Mouse (Mus musculus) intestine, embryonic 16.5 days (tissue): ENCODE data around the gene Rgs3. TPM values are rescaled to one million over a fixed set of nuclear protein-coding genes. Genes with fewer than 3 reads are reported as not detected.
A peak's percentile ranks its signal among the peaks of the same experiment; 100 is the strongest.

Experiments
- ATAC-seq: fragments of 200-750 bp; cut with Nextera tagmentation; 2 replicates; pipeline ENCODE4 v1.8.0; 2017; ENCODE audit warnings: moderate TSS enrichment, moderate library complexity
- H3K27ac ChIP-seq: fragments of 300-500 bp; sonication (generic); 2 replicates; pipeline ENCODE4 v1.5.1; 2014; ENCODE audit warnings: mild to moderate bottlenecking, low read length
- H3K27me3 ChIP-seq: fragments of 300-500 bp; sonication (generic); replicated peaks from 2 replicates; pipeline ENCODE4 v1.6.1; 2014; ENCODE audit warnings: low read length, control low read depth, mixed read lengths; ENCODE audit not compliant: control insufficient read depth, insufficient read depth
- H3K36me3 ChIP-seq: fragments of 300-500 bp; sonication (generic); 2 replicates; pipeline ENCODE4 v1.6.1; 2014; ENCODE audit warnings: low read length, control low read depth; ENCODE audit not compliant: control insufficient read depth, insufficient read depth
- H3K4me1 ChIP-seq: fragments of 300-500 bp; sonication (generic); 2 replicates; pipeline ENCODE4 v1.6.1; 2014; ENCODE audit warnings: low read length, control low read depth, mixed read lengths; ENCODE audit not compliant: control insufficient read depth, insufficient read depth
- H3K4me2 ChIP-seq: fragments of 300-500 bp; sonication (generic); 2 replicates; pipeline ENCODE4 v1.6.1; 2014; ENCODE audit warnings: low read depth, low read length, control low read depth
- H3K4me3 ChIP-seq: fragments of 300-500 bp; sonication (generic); 2 replicates; pipeline ENCODE4 v1.5.1; 2014; ENCODE audit warnings: mild to moderate bottlenecking, low read length
- H3K9ac ChIP-seq: fragments of 300-500 bp; sonication (generic); 2 replicates; pipeline ENCODE4 v1.6.1; 2014; ENCODE audit warnings: low read depth, low read length
- H3K9me3 ChIP-seq: fragments of 300-500 bp; sonication (generic); 2 replicates; pipeline ENCODE4 v1.6.1; 2016; ENCODE audit warnings: low read length, control low read depth; ENCODE audit not compliant: control insufficient read depth
- WGBS: fragments of 180-500 bp; shearing (Covaris S2); extraction: QIAGEN DNeasy Blood & Tissue Kit; methylation state at CpG from one replicate; pipeline ENCODE4 v1.1.7; 2014; 5-methylcytosine and 5-hydroxymethylcytosine counted together
- polyA plus RNA-seq: library from polyadenylated mRNA; unstranded; fragments of >200 nt; fragmentation: Nextera tagmentation; extraction: Ambion mirVana; gene quantifications from 2 replicates; pipeline ENCODE4 v1.2.1, GENCODE M21; 2015

Rgs3 gene
- polyA plus RNA-seq, 1 experiment from 2014 or later, result 47.6 TPM

DNA sequence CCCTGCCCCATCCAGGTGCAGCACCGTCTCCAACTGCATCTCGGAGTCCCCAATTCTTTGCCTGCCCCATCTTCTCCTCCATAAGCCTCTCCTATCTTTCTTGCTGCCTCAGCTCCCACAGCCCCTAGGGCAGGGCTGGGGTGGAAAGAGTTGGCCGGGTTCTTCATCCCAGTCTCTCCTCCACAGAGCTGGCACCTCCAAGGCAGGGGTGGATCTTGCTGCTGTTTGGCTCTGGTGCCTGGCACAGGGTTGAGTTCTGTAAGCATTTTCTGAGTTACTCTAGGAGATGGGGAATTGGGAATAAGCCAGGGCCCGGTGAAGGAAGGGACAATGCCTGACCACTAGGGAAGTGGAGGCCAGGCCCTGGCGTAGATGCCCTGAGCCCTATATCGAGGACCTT, 123.5 kb downstream of the Rgs3 start:
- no peak for ATAC-seq
- Histone ChIP-seq H3K36me3 (no peaks in the 10 kb centered on the region), H3K9me3 (no peaks in the 10 kb centered on the region), H3K27me3 (no peaks in the 10 kb centered on the region), H3K4me3 (no peak overlapping the region), H3K9ac (no peak overlapping the region), H3K4me1 (peaks cover 20% of the 10 kb centered on the region), H3K27ac (no peak overlapping the region), H3K4me2 (no peak overlapping the region)
- 79% methylated on average over 6 of the region's 6 CpGs for WGBS

DNA sequence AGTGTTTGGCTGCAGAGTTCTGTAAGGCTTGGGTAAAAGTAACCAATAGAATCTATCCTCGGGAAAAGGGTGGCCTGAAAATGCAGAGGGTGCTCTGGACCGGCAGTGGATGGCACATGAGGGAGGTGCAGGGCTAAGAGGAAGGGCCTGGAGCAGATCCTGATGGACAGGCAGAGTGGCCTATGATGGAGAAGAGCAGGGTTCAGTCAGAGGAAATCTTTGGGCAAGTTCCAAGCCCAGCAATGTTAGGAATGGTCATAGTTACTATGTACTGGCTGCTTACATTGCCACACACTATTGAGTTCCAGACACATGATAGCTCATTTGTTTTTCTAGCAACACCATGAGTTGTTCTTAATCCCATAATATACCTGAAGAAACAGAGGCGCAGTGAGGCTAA, 124.7 kb downstream of the Rgs3 start:
- H3K9ac ChIP-seq, result no peak overlapping the region
- 82% methylated on average over 3 of the region's 3 CpGs for WGBS
- H3K27me3 ChIP-seq, result no peaks in the 10 kb centered on the region

DNA sequence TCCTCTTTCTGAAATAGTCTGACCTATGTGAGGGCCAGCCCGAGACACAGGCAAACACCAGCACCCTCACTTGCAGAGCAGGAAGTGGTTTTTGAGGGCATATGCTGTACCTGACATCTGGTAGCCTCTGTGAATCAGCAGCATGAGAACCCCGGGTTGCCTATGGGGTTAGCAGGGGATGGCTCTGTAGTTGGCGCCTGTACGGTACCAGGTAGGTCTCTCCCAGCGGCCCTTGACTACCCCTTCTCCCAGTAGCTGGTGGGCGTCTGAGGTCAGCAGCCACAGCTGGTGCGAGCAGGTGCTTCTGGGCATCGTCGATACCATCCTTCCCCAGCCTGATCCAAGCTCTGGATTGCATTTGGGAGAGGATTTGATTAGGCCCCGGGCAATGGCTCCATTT, 125.6 kb downstream of the Rgs3 start:
- no peak overlapping the region for H3K27ac ChIP-seq
- H3K9ac ChIP-seq, result no peak overlapping the region
- no peak overlapping the region for H3K4me3 ChIP-seq
- H3K4me2 ChIP-seq, result no peak overlapping the region
- H3K36me3 ChIP-seq, result no peaks in the 10 kb centered on the region
- no peak for ATAC-seq
- H3K9me3 ChIP-seq, result no peaks in the 10 kb centered on the region
- H3K4me1 ChIP-seq, result peaks cover 21% of the 10 kb centered on the region
- no peaks in the 10 kb centered on the region for H3K27me3 ChIP-seq
- 72% methylated on average over 10 of the region's 10 CpGs for WGBS

More for the DNA sequence above, 124.7 kb downstream of the Rgs3 start:
- ATAC-seq, result no peak
- Histone ChIP-seq H3K4me1 (peaks cover 21% of the 10 kb centered on the region), H3K9me3 (no peaks in the 10 kb centered on the region), H3K27ac (no peak overlapping the region), H3K4me2 (no peak overlapping the region), H3K4me3 (no peak overlapping the region), H3K36me3 (no peaks in the 10 kb centered on the region)

GRCm38 (mm10) chr4:62686769-62687168, 127.1 kb downstream of the Rgs3 start:
- no peak overlapping the region for H3K4me2 ChIP-seq
- H3K27ac ChIP-seq, result peak overlapping the region; percentile 38
- H3K27me3 ChIP-seq, result no peaks in the 10 kb centered on the region
- H3K9me3 ChIP-seq, result no peaks in the 10 kb centered on the region
- H3K4me3 ChIP-seq, result no peak overlapping the region
- peaks cover 31% of the 10 kb centered on the region for H3K4me1 ChIP-seq
- peak; percentile 75 for ATAC-seq
- 0 out of 2 replicates have a peak overlapping the region, but pooled peaks have one; percentile 4 for H3K9ac ChIP-seq
- H3K36me3 ChIP-seq, result no peaks in the 10 kb centered on the region
- WGBS, result 53% methylated on average over 1 of the region's 1 CpGs

- Histone ChIP-seq H3K4me3 (no peak overlapping the region), H3K27ac (no peak overlapping the region), H3K36me3 (0 out of 2 replicates have a peak, but pooled peaks cover 3% of the 10 kb centered on the region), H3K27me3 (no peaks in the 10 kb centered on the region), H3K4me1 (peaks cover 38% of the 10 kb centered on the region), H3K9ac (no peak overlapping the region), H3K9me3 (no peaks in the 10 kb centered on the region), H3K4me2 (no peak overlapping the region)
- WGBS, result 78% methylated on average over 5 of the region's 5 CpGs
- ATAC-seq, result no peak
Observed at GRCm38 (mm10) chr4:62688142-62688541, 128.5 kb downstream of the Rgs3 start.

GRCm38 (mm10) chr4:62690997-62691396, 131.3 kb downstream of the Rgs3 start:
- Histone ChIP-seq H3K27me3 (no peaks in the 10 kb centered on the region), H3K4me1 (peaks cover 35% of the 10 kb centered on the region), H3K27ac (no peak overlapping the region), H3K4me3 (no peak overlapping the region), H3K4me2 (no peak overlapping the region), H3K9ac (no peak overlapping the region), H3K9me3 (no peaks in the 10 kb centered on the region), H3K36me3 (0 out of 2 replicates have a peak, but pooled peaks cover 3% of the 10 kb centered on the region)
- no peak for ATAC-seq
- WGBS, result 62% methylated on average over 3 of the region's 4 CpGs

DNA sequence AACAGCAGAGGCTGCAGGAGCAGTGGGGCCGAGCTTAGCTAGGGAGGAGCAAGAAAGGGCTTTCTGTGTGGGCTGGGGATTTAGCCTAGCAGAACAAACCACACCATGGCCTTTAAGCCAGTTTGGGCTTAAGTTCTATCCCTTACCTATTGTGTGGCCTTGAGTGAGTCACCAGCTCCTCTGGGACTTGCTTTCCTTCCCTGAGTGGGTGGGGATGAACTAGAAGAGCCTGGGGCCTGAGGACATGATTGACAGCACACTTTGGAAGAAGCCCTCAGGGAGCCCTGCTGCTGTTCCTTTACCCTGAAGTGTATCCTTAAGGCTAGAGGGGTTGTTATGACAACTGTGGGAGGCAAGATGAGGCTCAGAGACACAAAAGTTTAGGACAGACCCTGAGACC, 132.0 kb downstream of the Rgs3 start:
- no peak for ATAC-seq
- Histone ChIP-seq H3K36me3 (0 out of 2 replicates have a peak, but pooled peaks cover 3% of the 10 kb centered on the region), H3K4me3 (no peak overlapping the region), H3K9ac (no peak overlapping the region), H3K27me3 (no peaks in the 10 kb centered on the region), H3K27ac (no peak overlapping the region), H3K9me3 (no peaks in the 10 kb centered on the region), H3K4me1 (peaks cover 33% of the 10 kb centered on the region), H3K4me2 (no peak overlapping the region)
- 45% methylated on average over 1 of the region's 1 CpGs for WGBS

DNA sequence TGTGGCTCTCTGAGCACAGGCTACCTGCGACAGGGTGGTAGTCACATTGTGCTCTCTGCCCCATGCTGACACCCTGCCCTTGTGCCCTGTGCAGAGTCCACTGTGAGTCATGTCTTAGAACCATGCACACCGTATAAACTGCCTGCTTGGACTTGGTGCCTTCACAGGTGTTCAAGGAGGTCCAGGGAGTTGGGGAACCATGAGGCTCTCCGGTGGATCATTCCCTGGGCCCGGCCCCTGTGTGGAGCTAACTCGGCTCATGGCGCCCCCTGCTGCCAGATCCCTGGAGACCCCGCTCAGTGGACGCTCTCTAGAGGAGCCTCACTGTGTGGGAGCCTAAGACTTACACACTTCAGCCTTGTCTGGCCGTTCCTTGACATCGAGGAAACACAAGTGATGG, 134.2 kb downstream of the Rgs3 start:
- Histone ChIP-seq H3K4me1 (peaks cover 46% of the 10 kb centered on the region), H3K36me3 (0 out of 2 replicates have a peak, but pooled peaks cover 3% of the 10 kb centered on the region), H3K9ac (no peak overlapping the region), H3K4me3 (no peak overlapping the region), H3K27ac (peak overlapping the region; percentile 48), H3K9me3 (no peaks in the 10 kb centered on the region), H3K27me3 (no peaks in the 10 kb centered on the region), H3K4me2 (no peak overlapping the region)
- 30% methylated on average over 10 of the region's 10 CpGs for WGBS
- ATAC-seq, result peak; percentile 88

DNA sequence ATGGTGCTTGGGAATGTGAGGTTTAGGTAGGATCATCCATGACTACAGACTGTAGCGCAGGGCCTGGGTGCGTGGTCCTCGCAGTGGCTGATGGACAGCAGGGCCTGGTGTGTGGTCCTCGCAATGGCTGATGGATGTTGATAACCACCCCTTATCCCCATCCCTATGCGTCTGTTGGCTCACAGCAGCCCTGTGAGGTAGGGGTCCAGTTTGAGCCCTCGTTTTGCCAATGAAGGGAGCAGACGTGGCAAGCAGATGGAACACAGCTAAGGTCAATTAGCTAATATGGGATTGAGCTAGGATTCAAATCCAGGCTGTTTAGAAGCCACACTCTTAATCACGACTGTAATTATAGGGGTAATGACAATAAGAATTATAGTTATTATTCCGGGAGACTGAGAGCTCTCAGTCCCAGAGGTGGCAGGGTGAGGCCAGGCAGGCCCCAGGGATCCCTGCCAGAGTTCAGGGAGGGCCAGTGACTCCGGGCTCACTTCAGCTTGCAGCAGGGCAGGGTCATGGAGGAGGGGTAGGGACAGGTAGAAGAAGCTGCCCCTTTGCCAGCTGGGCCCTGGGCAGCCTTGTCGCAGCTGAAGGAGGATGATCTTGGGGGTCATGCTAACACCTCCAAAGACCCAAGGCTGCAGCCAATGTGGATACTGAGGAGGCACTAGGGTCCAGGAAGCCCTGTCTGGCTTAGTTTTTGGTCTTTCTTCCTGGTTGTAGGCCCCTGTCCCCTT, 135.2 kb downstream of the Rgs3 start:
- WGBS, result 78% methylated on average over 11 of the region's 11 CpGs
- H3K9ac ChIP-seq, result no peak overlapping the region
- H3K36me3 ChIP-seq, result 0 out of 2 replicates have a peak, but pooled peaks cover 3% of the 10 kb centered on the region
- ATAC-seq, result no peak
- H3K27me3 ChIP-seq, result no peaks in the 10 kb centered on the region
- H3K4me2 ChIP-seq, result no peak overlapping the region
- peaks cover 52% of the 10 kb centered on the region for H3K4me1 ChIP-seq
- H3K27ac ChIP-seq, result no peak overlapping the region
- H3K9me3 ChIP-seq, result no peaks in the 10 kb centered on the region
- no peak overlapping the region for H3K4me3 ChIP-seq
